Mouse (Mus musculus) adrenal gland (tissue): ENCODE data around the gene Dpp3.
"Not testable (repeated sequence)": the region's sequence is repeated elsewhere in the genome, so short reads cannot be mapped to it uniquely, and the experiment has no call there.

Experiments
- intact Hi-C: fragments of 180-260 bp; cut with DNase I; formaldehyde crosslinking; loops from one replicate; pipeline ENCODE4 v1.15.1; 2025

Gene Dpp3

DNA sequence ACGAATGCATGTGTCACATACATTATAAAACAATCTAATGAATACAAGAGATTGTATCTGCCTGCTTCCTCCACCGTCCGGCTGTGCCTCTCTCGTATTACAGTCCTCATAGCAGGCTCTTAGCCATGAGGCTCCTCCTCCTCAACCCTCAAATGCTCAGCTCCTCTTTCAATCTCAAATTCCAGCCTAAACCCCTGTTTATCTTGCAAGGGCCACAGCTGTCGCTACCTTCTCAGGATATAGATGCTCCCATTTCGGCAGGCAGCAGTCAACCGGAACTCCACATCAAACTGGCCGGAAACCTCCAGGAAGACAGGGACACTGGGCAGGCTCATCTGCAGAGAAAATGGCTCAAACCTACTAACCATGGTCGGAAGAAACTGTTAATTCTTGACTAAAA, 29.1 kb downstream of the Dpp3 start:
- intact Hi-C loops = no loop called here

DNA sequence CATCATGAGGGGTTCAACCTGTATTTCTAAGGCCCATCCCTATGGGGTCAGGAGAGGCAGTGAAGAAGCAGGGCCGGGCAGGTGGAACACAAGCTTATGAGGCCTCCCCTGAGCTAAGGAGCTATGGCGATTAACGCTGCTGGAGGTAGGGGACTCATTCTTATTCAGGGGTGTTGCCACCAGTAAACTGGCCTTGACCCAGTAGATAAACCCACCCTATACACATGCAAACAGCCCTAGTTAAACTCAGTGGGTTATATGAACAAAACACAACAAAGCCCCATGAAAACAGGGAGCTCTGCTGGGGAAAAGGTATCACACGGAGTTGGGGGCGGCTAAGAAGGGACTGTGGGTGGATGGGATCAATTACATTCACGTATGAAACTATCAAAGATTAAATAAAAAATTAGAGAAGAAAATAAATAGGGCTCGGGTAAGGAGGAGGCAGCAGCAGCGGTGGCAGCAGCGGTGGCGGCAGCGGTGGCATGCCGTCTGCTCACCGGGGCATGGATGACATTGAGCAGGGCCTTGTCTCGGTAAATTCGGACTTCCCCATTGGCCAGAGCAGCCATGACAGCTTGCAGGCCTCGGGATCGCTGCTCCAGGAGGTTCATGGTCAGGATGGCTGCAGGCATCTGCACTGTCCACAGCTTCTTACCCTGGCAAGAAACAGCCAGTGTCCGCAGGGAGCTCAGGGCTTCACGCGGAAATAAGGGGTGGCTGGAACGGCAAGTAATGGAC, 31.1 kb downstream of the Dpp3 start:
- intact Hi-C loops = no loop called here

DNA sequence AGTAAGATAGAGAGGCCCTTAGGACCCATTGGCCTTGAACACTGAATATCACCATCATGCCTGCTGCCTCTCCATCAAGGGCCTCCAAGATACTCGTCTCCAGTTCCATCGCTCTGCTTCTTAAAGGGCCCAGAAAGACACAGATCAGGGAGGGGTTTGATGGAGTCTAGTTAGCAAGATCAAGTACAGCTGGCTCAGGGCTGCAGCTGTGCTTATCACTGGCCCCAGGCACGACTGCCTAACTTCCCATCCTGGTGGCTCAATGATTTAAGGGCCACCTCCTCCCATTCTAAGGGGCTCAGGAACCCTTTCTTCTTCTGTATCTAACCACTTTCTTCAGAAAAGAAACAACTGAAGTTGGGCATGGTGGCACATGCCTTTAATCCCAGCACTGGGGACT, 36.3 kb downstream of the Dpp3 start:
- intact Hi-C loops = no loop called here

DNA sequence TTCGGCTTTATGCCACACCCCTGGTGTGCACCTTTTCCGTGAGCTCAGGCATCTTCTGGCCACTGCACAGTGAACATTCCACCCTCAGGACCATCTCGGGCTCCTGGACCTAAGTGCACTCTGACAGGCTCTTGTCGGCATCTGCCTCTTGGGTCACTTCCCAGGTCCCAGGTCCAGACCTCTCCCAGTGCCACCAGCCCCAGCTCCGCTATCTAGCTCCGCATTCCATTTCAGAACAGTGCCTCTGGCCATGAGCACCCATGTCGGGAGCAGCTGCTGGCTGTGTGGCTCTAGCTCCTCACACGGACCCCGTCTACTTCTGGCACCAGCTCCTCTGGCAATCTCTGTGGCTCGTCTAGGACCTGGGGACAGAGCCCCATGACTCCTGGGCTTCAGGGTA, 38.3 kb downstream of the Dpp3 start:
- intact Hi-C loops = no loop called here

DNA sequence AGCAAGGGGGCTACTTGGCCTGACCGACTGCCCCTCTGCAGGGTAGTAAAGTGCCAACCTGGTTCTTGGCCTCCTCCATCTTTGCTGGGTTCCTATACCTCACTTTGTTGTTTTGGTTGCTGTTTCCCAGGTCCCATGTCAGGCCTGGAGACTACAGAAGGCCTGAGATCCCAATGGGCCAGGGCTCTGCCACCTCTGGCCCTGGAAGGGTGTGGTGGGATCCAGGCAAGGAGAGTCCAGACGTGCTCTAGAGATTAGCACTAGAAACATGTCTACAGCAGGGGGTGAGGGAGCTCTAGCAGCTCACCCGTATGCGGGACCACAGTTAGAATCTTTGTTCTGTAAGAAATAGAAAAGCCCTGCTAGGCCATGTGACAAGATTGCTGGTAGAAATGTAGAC, 44.1 kb downstream of the Dpp3 start:
- intact Hi-C loops = no loop called here

DNA sequence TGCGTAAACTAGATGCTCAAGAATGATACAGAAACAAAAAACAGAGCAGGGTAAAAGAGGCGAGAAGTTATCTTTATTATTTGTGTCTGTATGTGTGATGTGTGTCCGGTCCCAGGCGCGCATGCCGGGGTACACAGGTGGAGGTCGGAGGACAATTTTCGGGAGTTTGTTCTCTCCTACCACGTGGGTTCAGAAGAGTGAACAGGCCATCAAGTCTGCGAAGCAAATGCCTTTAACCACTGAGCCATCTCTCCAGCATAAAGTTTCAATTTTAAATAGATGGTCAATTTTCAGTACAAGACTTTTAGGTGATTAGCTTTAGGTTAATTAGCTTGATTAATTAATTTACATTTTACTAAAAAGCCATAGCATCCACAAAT, 48.8 kb downstream of the Dpp3 start:
- intact Hi-C loops = no loop called here

DNA sequence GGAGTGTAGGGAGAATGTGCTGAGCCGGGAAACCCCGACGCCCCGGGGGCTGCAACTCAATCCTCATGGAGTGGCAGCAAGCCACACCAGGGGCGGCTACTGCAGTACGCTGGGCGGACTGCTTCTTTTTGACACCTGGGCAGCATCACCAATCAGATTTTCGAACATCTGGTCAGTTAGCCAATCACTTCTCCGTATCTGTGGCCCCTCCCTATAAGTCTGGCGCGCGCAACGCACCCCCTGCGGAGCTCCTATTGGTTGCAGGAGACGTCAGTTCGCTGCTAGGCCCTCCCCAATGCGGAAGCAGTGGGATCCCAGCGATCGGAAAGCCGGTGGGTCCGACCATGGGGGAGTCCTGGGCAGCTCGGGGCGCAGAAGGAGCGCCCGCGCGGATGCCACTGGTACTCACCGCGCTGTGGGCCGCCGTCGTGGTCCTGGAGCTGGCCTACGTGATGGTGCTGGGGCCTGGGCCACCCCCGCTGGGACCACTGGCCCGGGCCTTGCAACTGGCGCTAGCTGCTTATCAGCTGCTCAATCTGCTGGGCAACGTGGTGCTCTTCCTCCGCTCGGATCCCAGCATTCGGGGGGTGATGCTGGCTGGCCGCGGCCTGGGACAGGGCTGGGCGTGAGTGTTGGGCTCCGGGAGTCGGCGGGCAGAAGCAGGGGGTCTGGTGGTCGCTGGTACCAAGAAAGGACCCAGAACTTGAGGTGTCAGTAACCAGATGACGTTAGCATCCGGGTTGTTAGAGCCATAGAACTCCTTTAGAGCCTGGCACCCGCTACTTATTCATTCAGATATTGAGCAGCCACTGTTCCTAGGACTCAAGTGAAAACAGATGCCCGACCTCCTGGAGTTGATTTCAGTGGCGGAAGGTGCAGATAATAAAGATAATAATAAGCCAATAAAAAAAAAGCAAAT, 49.4 kb downstream of the Dpp3 start, which contains the start of gene Zdhhc24:
Zdhhc24 (plus strand) TSS at position 264 of the 919 bp plus-strand sequence.
- intact Hi-C loops = no loop called here

DNA sequence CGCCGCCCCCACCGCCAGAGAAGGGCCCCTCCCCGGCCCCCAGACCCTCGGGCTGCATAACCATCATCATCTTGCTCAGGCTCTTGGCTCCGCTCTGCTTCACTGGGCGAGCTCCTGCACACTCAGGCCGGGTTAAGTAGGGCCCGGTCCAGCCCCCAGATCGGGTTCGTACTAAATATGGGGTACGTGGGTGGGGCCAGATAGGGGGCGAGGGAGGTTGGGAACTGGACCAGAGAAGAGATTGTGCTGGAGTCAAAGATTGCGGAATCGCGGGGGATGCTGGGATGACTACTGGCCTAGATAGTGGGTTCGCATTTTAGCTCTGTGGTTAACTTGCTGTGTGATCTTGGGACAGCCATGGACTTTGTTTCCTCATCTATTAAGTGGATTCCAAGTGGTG, 50.3 kb downstream of the Dpp3 start, which contains the start of gene Actn3:
Actn3 (minus strand) TSS at position 125 of the 400 bp plus-strand sequence.
- intact Hi-C loops = no loop called here

DNA sequence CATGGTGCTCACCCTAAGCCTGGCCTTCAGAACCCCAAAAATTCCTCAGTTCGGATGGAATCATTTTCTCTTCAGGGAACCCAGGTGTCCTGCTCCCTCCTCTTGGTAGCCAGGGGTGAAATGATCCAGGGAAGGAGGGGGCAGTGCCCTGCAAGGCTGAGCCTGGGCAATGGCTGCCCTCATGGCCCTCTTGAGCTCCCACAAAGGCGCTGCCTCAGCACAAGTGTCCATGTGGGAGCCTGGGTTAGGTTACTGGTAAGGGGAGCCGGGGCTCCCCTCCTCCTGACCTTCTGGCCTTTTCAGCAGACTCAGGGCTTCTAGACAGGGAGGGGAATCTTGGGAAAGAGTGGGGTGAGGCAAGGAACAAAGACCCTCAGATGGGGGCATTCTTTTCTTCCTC, 51.3 kb downstream of the Dpp3 start:
- intact Hi-C loops = no loop called here

DNA sequence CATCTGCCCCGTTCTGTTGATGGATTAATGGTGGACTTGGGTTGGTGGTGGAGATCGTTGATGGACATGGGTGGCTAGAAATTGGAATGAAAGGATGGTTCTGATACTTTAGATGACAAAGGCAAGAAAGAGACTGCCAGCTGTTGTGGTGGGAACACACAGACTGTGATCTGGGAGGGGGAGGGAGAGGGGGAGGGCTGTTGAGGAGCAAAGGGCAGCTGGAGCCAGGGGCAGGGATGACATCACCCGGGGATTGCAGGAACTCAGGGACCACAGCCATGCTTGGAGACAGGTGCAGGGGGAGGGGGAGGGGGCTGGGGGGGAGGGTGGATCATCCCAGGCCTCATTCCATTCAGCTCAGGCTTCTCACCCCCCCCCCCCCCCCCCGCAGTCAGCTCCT, 51.8 kb downstream of the Dpp3 start:
- intact Hi-C loops = no loop called here

DNA sequence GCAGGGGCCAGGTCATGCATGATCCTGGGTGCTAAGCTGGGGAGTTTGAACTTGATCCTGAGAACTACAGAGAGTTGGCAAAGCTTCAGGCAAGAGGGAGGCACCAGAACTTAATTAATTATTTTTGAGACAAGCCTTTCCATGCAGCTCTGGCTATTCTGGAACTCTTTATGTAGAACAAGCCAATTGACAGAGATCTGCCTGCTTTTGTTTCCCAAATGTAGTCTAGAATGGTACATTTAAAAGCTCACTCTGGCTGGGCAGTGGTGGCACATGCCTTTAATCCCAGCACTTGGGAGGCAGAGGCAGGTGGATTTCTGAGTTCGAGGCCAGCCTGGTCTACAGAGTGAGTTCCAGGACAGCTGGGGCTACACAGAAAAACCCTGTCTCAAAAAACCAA, 53.5 kb downstream of the Dpp3 start:
- intact Hi-C loops = not testable (repeated sequence)

DNA sequence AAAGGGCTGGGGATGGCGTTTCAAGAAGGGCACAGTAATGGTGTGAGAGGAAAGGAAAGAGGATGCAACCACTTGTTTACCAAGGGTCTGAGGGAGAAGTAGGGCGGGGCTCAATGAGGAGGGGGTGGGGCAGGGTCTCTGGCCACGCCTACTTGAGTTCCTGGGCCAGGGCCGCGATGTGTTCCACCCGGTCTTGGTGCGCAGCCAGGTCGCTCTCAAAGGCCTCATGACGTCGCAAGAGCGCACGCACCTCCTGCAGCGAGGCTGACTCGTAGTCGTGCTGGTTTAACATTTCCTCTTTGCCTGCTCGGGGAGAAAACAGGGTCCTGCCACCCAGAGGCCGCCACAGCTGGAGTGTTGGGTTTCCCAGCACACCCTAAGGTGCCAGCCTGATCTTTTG, 62.9 kb downstream of the Dpp3 start:
- intact Hi-C loops = no loop called here

DNA sequence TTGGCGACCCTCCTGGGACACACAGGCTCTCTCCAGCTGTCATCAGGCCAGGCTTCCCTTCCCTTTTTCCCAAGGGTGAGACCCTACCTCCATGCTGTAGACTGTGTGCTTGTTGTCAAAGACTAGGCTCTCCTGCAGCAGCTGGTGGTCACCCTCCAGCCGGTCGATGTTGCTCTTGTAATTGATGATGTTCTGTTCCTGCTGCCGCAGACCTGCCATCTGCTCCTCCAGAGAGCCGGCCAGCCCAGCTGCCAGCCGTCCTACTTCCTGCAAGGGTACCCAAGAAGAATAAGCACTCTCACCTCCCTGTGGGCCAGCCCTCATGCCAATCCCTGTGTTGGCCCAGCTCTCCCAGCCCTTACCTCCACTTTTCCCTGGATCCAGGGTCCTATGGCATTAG, 65.0 kb downstream of the Dpp3 start:
- intact Hi-C loops = no loop called here

DNA sequence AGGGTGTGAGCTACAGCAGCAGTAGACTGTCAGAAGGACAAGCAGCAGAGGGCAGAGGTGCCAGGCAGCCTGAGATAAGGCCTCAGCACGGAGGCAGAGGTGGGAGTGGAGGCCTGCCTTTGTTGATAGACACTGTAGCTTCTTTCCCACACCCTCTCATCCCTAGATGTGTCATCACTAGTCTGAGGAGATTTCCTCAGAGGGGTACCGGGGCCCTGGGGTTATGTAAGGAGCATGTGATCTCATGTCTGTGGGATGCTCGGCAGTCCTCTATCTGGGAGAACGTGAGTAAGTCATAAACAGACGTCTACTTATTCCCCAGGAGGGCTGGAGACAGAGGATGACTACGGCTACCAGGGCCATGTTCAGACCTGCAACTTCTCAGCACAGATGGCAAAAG, 69.0 kb downstream of the Dpp3 start:
- intact Hi-C loops = loop anchor here (10.0 kb wide), 1 partner anchor 224 kb away; no protein-coding TSS in a partner anchor
